Mouse (Mus musculus) embryonic fibroblast, embryonic 13.5 days (primary cell): ENCODE results near the gene Trip10. TPM values are rescaled to one million over a fixed set of nuclear protein-coding genes. Genes with fewer than 3 reads are reported as not detected.

ENCODE experiments used
- H3K27ac ChIP-seq: 2 replicates; pipeline ENCODE4 v1.5.1; 2012; ENCODE audit warnings: low read length, control low read depth, inconsistent platforms; ENCODE audit not compliant: insufficient read depth
- H3K4me1 ChIP-seq: 2 replicates; pipeline ENCODE4 v1.6.1; 2011; ENCODE audit warnings: low read length; ENCODE audit not compliant: control insufficient read depth, insufficient read depth
- H3K4me3 ChIP-seq: 2 replicates; pipeline ENCODE4 v1.5.1; 2011; ENCODE audit warnings: mild to moderate bottlenecking, control low read depth, low read length; ENCODE audit not compliant: insufficient read depth
- CTCF ChIP-seq: IDR thresholded peaks from 2 replicates; pipeline ENCODE4 v1.5.1; 2011; ENCODE audit warnings: mild to moderate bottlenecking, control low read depth, low read length, moderate library complexity, borderline replicate concordance; ENCODE audit not compliant: insufficient read depth
- POLR2A ChIP-seq: IDR thresholded peaks from 2 replicates; pipeline ENCODE4 v1.6.1; 2011; ENCODE audit warnings: low read depth, mild to moderate bottlenecking, control low read depth, low read length, moderate library complexity
- polyA plus RNA-seq: library from polyadenylated mRNA; stranded (reverse); fragments of >200 nt; gene quantifications from 2 replicates; pipeline ENCODE4 v1.2.4, GENCODE M21; 2011; ENCODE audit warnings: low read depth; ENCODE audit not compliant: missing spikeins, insufficient read length

Gene Trip10
- polyA plus RNA-seq, 1 experiment: 61.3 TPM

DNA sequence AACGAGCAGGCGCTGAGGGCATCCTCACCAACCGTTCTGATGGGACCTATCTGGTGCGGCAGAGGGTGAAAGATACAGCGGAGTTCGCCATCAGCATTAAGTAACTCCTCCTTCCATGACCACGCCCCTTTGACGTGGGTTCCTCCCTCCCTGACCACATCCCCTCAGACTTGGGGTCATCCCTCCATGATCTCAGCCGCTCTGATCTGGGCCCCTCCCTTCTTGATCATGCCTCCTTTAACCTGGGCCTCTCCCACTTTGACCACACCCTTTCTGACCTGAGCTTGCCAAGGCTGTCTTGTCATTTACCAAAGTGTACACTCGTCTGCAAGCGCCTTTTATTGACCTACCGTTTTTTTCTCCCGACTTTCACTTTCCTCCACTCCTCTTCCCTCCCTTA is 62.5 kb downstream of the Trip10 start:
- no peak overlapping the region for H3K27ac ChIP-seq
- no peak overlapping the region for H3K4me3 ChIP-seq
- H3K4me1 ChIP-seq: no peaks in the 10 kb centered on the region
- TF ChIP-seq POLR2A: no peak
- TF ChIP-seq CTCF: no peak

Other genes starting within 250 kb of the Trip10 start
- not detected in 2 replicates for gene Pspn, start 249.4 kb upstream of the Trip10 start, polyA plus RNA-seq
- 49.7 and 62.1 TPM in 2 replicates for gene Gtf2f1, start 238.2 kb upstream of the Trip10 start, polyA plus RNA-seq
- gene Gm17949, start 238.0 kb upstream of the Trip10 start, polyA plus RNA-seq: not detected in 2 replicates
- 77.2 and 82.4 TPM in 2 replicates for gene Khsrp, start 217.9 kb upstream of the Trip10 start, polyA plus RNA-seq
- not detected in 2 replicates for gene Slc25a41, start 207.8 kb upstream of the Trip10 start, polyA plus RNA-seq
- gene Crb3, start 190.3 kb upstream of the Trip10 start, polyA plus RNA-seq: not detected in 2 replicates
- 8.4 and 10.4 TPM in 2 replicates for gene Slc25a23, start 189.6 kb upstream of the Trip10 start, polyA plus RNA-seq
- 0.40 TPM in 1 of 2 replicates, not detected in the other for gene Dennd1c, start 170.9 kb upstream of the Trip10 start, polyA plus RNA-seq
- 0.95 and 1.7 TPM in 2 replicates for gene Tubb4a, start 161.7 kb upstream of the Trip10 start, polyA plus RNA-seq
- 4.3 and 6.3 TPM in 2 replicates for gene Tnfsf9, start 144.1 kb upstream of the Trip10 start, polyA plus RNA-seq
- gene Cd70, start 99.7 kb upstream of the Trip10 start, polyA plus RNA-seq: not detected in 2 replicates
- gene Tnfsf14, start 55.3 kb upstream of the Trip10 start, polyA plus RNA-seq: not detected in 2 replicates
- gene C3, start 21.3 kb upstream of the Trip10 start, polyA plus RNA-seq: 3.9 TPM in 2 replicates
- 33.5 and 33.9 TPM in 2 replicates for gene Gpr108, start 1.0 kb upstream of the Trip10 start, polyA plus RNA-seq
- 0.79 TPM in 1 of 2 replicates, not detected in the other for gene Vav1, start 29.6 kb downstream of the Trip10 start, polyA plus RNA-seq
- 0.60 and 3.4 TPM in 2 replicates for gene Adgre1, start 109.2 kb downstream of the Trip10 start, polyA plus RNA-seq